ENCODE assay signal across 16 mouse cellular contexts in genomic region chr3:63823874-63824400, GRCm38 (mm10).
A peak's percentile ranks its signal among the peaks of the same experiment; 100 is the strongest.
DNase-seq lines count a peak whose midpoint lies in the region; ATAC-seq and TF ChIP-seq lines count a peak whose summit lies in the region.
"Had no signal": no experiment of that assay in that cellular context is flagged by ENCODE, and none has a peak within 500 bp of the region (broad histone marks: within the 10 kb centered on the region; RNA-seq: fewer than 3 reads in every experiment).

No protein-coding gene starts in this region.

- no peak overlapping the region for H3K9ac ChIP-seq in heart, postnatal 0 days (replicated peaks; ENCODE audit: low read depth, low read length)
- H3K9ac ChIP-seq in neural tube, embryonic 15.5 days (replicated peaks): no peak overlapping the region
- H3K9ac ChIP-seq: embryonic facial prominence, embryonic 13.5 days; liver, embryonic 14.5 days; stomach, embryonic 15.5 days had no signal

- TF ChIP-seq POLR2A in brain, embryonic 14.5 days (IDR thresholded peaks at IDR 0.05; ENCODE audit: borderline replicate concordance, extremely low read depth, insufficient read depth, insufficient read length, poor library complexity, severe bottlenecking): no peak

- 6% methylated on average over 1 of the region's 1 CpGs for WGBS in heart, postnatal 0 days
- 13% methylated on average over 1 of the region's 1 CpGs for WGBS in neural tube, embryonic 15.5 days

- intact Hi-C loops in heart, postnatal 25 days (cut with DNase I): no loop called here

- no peaks in the 10 kb centered on the region for H3K36me3 ChIP-seq in heart, postnatal 0 days (replicated peaks; ENCODE audit: control insufficient read depth, insufficient read depth, low read length)
- no peaks in the 10 kb centered on the region for H3K36me3 ChIP-seq in neural tube, embryonic 15.5 days
- H3K36me3 ChIP-seq: embryonic facial prominence, embryonic 13.5 days; G1E; hindbrain, embryonic 10.5 days; stomach, embryonic 15.5 days had no signal

- no peak for TF ChIP-seq EP300 in heart, postnatal 0 days (IDR thresholded peaks at IDR 0.05; ENCODE audit: low read depth)

- H3K9me3 ChIP-seq in heart, postnatal 0 days (replicated peaks; ENCODE audit: control insufficient read depth, low read length): no peaks in the 10 kb centered on the region
- H3K9me3 ChIP-seq in neural tube, embryonic 15.5 days (replicated peaks): no peaks in the 10 kb centered on the region
- H3K9me3 ChIP-seq: embryonic facial prominence, embryonic 13.5 days; G1E; hindbrain, embryonic 10.5 days; stomach, embryonic 15.5 days had no signal

- no peaks in the 10 kb centered on the region for H3K27me3 ChIP-seq in heart, postnatal 0 days (ENCODE audit: control insufficient read depth, insufficient read depth, low read length)
- H3K27me3 ChIP-seq in neural tube, embryonic 15.5 days (replicated peaks): no peaks in the 10 kb centered on the region
- H3K27me3 ChIP-seq: embryonic facial prominence, embryonic 13.5 days; stomach, embryonic 15.5 days had no signal

- TF ChIP-seq CTCF in heart, postnatal 0 days (IDR thresholded peaks at IDR 0.05; ENCODE audit: low read depth): no peak
- TF ChIP-seq CTCF in brain, embryonic 14.5 days (IDR thresholded peaks at IDR 0.05; ENCODE audit: borderline replicate concordance, extremely low read depth, insufficient read depth, insufficient read length): no peak

- ATAC-seq in heart, postnatal 0 days (ENCODE audit: insufficient read depth, low read depth): peak; percentile 62; the same call in 1 of the 2 replicates
- 0 out of 2 replicates have a peak, but pooled peaks have one; percentile 42 for ATAC-seq in neural tube, embryonic 15.5 days (ENCODE audit: low FRiP score)

- no peak overlapping the region for H3K4me2 ChIP-seq in heart, postnatal 0 days (ENCODE audit: low read depth, low read length)
- H3K4me2 ChIP-seq in neural tube, embryonic 15.5 days: no peak overlapping the region
- H3K4me2 ChIP-seq: embryonic facial prominence, embryonic 13.5 days; stomach, embryonic 15.5 days had no signal

- H3K27ac ChIP-seq in heart, postnatal 0 days (ENCODE audit: low read depth): peak overlapping the region; percentile 18; the same call in 1 of the 2 replicates
- no peak overlapping the region for H3K27ac ChIP-seq in neural tube, embryonic 15.5 days (replicated peaks)
- H3K27ac ChIP-seq: embryonic facial prominence, embryonic 13.5 days; hindbrain, embryonic 10.5 days; liver, embryonic 14.5 days; stomach, embryonic 15.5 days had no signal

- H3K4me1 ChIP-seq in heart, postnatal 0 days (ENCODE audit: control insufficient read depth, insufficient read depth): peaks cover 6% of the 10 kb centered on the region; the same call in 1 of the 2 replicates
- 0 out of 2 replicates have a peak, but pooled peaks cover 6% of the 10 kb centered on the region for H3K4me1 ChIP-seq in neural tube, embryonic 15.5 days
- H3K4me1 ChIP-seq: stomach, embryonic 15.5 days had no signal

- peak; percentile 58 for DNase-seq in heart, postnatal 0 days (ENCODE audit: low spot score)
- DNase-seq in heart, postnatal 25 days (ENCODE audit: low spot score): no peak
- DNase-seq in retina, embryonic 14.5 days (ENCODE audit: low spot score): peak; percentile 17
- no peak for DNase-seq in retina, postnatal 1 day
- peak; percentile 86 for DNase-seq in brain, embryonic 14.5 days (ENCODE audit: low read depth)
- DNase-seq in adrenal gland, postnatal 4 days (ENCODE audit: low spot score in 2 of 2): no peak
- DNase-seq: adrenal gland, postnatal 10 days; cerebellum, adult 9-10 months; kidney, postnatal 36 days; right cerebral cortex, postnatal 14 days had no signal

- H3K4me3 ChIP-seq in heart, postnatal 0 days (ENCODE audit: low read depth, low read length): no peak overlapping the region
- H3K4me3 ChIP-seq in neural tube, embryonic 15.5 days (replicated peaks): no peak overlapping the region
- H3K4me3 ChIP-seq: embryonic facial prominence, embryonic 13.5 days; hindbrain, embryonic 10.5 days; stomach, embryonic 15.5 days had no signal

Comparison
In these comparisons a context has a peak if more than half of its experiments do, and no peak if none do; other contexts are left out.
1. DNase-seq: peak in heart, postnatal 0 days (single experiment), retina, embryonic 14.5 days (single experiment) and brain, embryonic 14.5 days (single experiment); none in heart, postnatal 25 days (single experiment), retina, postnatal 1 day (single experiment) and adrenal gland, postnatal 4 days (0 of 2).